ENCODE assay signal across 8 mouse cellular contexts in genomic region chr2:152925189-152925872, GRCm38 (mm10). TPM values are rescaled to one million over a fixed set of nuclear protein-coding genes. Genes with fewer than 3 reads are reported as not detected.
DNase-seq lines count a peak whose midpoint lies in the region; ATAC-seq lines count a peak whose summit lies in the region.

No protein-coding gene starts in this region.

- no peak overlapping the region for H3K9ac ChIP-seq in neural tube, embryonic 15.5 days (replicated peaks)
- no peak overlapping the region; the same call in 1 of the 2 replicates for H3K9ac ChIP-seq in lung, embryonic 15.5 days
- no peak overlapping the region for H3K9ac ChIP-seq in forebrain, embryonic 16.5 days (replicated peaks; ENCODE audit: low read depth, low read length)

- no peak overlapping the region for H3K27ac ChIP-seq in neural tube, embryonic 15.5 days (replicated peaks)
- H3K27ac ChIP-seq in lung, embryonic 15.5 days = peak overlapping the region; percentile 76
- H3K27ac ChIP-seq in forebrain, embryonic 16.5 days (ENCODE audit: low read length) = no peak overlapping the region

- no peak overlapping the region for H3K4me2 ChIP-seq in neural tube, embryonic 15.5 days
- no peak overlapping the region for H3K4me2 ChIP-seq in lung, embryonic 15.5 days
- H3K4me2 ChIP-seq in forebrain, embryonic 16.5 days (ENCODE audit: low read length) = no peak overlapping the region

- H3K9me3 ChIP-seq in neural tube, embryonic 15.5 days (replicated peaks) = no peaks in the 10 kb centered on the region
- H3K9me3 ChIP-seq in lung, embryonic 15.5 days = no peaks in the 10 kb centered on the region
- H3K9me3 ChIP-seq in forebrain, embryonic 16.5 days (ENCODE audit: control insufficient read depth, low read length) = no peaks in the 10 kb centered on the region

- H3K4me1 ChIP-seq in neural tube, embryonic 15.5 days = no peaks in the 10 kb centered on the region
- H3K4me1 ChIP-seq in lung, embryonic 15.5 days = peaks cover 33% of the 10 kb centered on the region
- H3K4me1 ChIP-seq in forebrain, embryonic 16.5 days (replicated peaks; ENCODE audit: control insufficient read depth, insufficient read depth, low read length) = peaks cover 4% of the 10 kb centered on the region

- no peak for ATAC-seq in neural tube, embryonic 15.5 days (ENCODE audit: low FRiP score)
- peak; percentile 85 for ATAC-seq in lung, embryonic 15.5 days (ENCODE audit: borderline replicate concordance, extremely low read depth, low FRiP score, low TSS enrichment)
- no peak for ATAC-seq in forebrain, embryonic 16.5 days
- ATAC-seq in erythroid progenitor cell, adult 5-6 weeks (replicated peaks; ENCODE audit: low FRiP score, poor library complexity, severe bottlenecking) = no peak

- no peaks in the 10 kb centered on the region for H3K36me3 ChIP-seq in neural tube, embryonic 15.5 days
- no peaks in the 10 kb centered on the region for H3K36me3 ChIP-seq in lung, embryonic 15.5 days
- no peaks in the 10 kb centered on the region for H3K36me3 ChIP-seq in forebrain, embryonic 16.5 days (ENCODE audit: control insufficient read depth, insufficient read depth)

- intact Hi-C loops in gastrocnemius, postnatal 36 days (cut with DNase I) = no loop called here

- DNase-seq in neural tube, embryonic 10.5 days (ENCODE audit: extremely low spot score, low spot score) = peak; percentile 68
- DNase-seq in gastrocnemius, postnatal 36 days = peak; percentile 77 to 80
- peak; percentile 56 for DNase-seq in kidney, adult 18-20 months
- DNase-seq in cerebellum, adult 8-10 months = no peak

- no peaks in the 10 kb centered on the region for H3K27me3 ChIP-seq in neural tube, embryonic 15.5 days (replicated peaks)
- H3K27me3 ChIP-seq in lung, embryonic 15.5 days = no peaks in the 10 kb centered on the region
- no peaks in the 10 kb centered on the region for H3K27me3 ChIP-seq in forebrain, embryonic 16.5 days (replicated peaks; ENCODE audit: control insufficient read depth, insufficient read depth, low read length)

- WGBS in neural tube, embryonic 15.5 days = 67% methylated on average over 11 of the region's 11 CpGs
- 29% methylated on average over 11 of the region's 11 CpGs for WGBS in lung, embryonic 15.5 days
- WGBS in forebrain, embryonic 16.5 days = 77% methylated on average over 11 of the region's 11 CpGs

- no peak overlapping the region for H3K4me3 ChIP-seq in neural tube, embryonic 15.5 days (replicated peaks)
- H3K4me3 ChIP-seq in lung, embryonic 15.5 days = no peak overlapping the region
- no peak overlapping the region for H3K4me3 ChIP-seq in forebrain, embryonic 16.5 days (replicated peaks; ENCODE audit: low read length)

RNA-seq across cellular contexts. Expression of gene Foxs1, which starts 7.7 kb away (rescaled TPM):
- polyA plus RNA-seq in neural tube, embryonic 15.5 days (2015; fragmentation: Nextera tagmentation; extraction: Ambion mirVana) = 4.0 and 4.3 TPM in 2 replicates
- 1 to 10 TPM; 1.5 to 2.2 TPM for total RNA-seq in gastrocnemius, postnatal 36 days (2021)
- polyA plus RNA-seq in lung, embryonic 15.5 days (2015; fragmentation: Nextera tagmentation; extraction: Ambion mirVana) = 7.6 and 8.6 TPM in 2 replicates
- 3.6 and 3.7 TPM in 2 replicates for polyA plus RNA-seq in forebrain, embryonic 16.5 days (2015; fragmentation: Nextera tagmentation; extraction: Ambion mirVana)
- total RNA-seq in erythroid progenitor cell, adult 5-6 weeks (2015; ENCODE audit: low replicate concordance) = not detected in 2 replicates
- total RNA-seq in erythroid progenitor cell, adult 5-6 weeks (2017; ENCODE audit: low replicate concordance) = not detected in 2 replicates

RNA-seq across cellular contexts. Expression of gene Mylk2, which starts 14.2 kb away (rescaled TPM):
- 0.08 and 0.29 TPM in 2 replicates for polyA plus RNA-seq in neural tube, embryonic 15.5 days (2015; fragmentation: Nextera tagmentation; extraction: Ambion mirVana)
- 100 to 1,000 TPM; 443 to 553 TPM for total RNA-seq in gastrocnemius, postnatal 36 days (2021)
- polyA plus RNA-seq in lung, embryonic 15.5 days (2015; fragmentation: Nextera tagmentation; extraction: Ambion mirVana) = 0.05 TPM in 2 replicates
- polyA plus RNA-seq in forebrain, embryonic 16.5 days (2015; fragmentation: Nextera tagmentation; extraction: Ambion mirVana) = not detected in 2 replicates
- total RNA-seq in erythroid progenitor cell, adult 5-6 weeks (2015; ENCODE audit: low replicate concordance) = not detected in 2 replicates
- total RNA-seq in erythroid progenitor cell, adult 5-6 weeks (2017; ENCODE audit: low replicate concordance) = not detected in 2 replicates

RNA-seq across cellular contexts. Expression of gene Dusp15, which starts 26.2 kb away (rescaled TPM):
- 10.5 and 13.5 TPM in 2 replicates for polyA plus RNA-seq in neural tube, embryonic 15.5 days (2015; fragmentation: Nextera tagmentation; extraction: Ambion mirVana)
- total RNA-seq in gastrocnemius, postnatal 36 days (2021) = 1 to 10 TPM in 1 of 2 experiments, under 1 TPM in 1; 0.20 to 1.1 TPM
- 0.13 and 0.30 TPM in 2 replicates for polyA plus RNA-seq in lung, embryonic 15.5 days (2015; fragmentation: Nextera tagmentation; extraction: Ambion mirVana)
- 6.0 and 8.6 TPM in 2 replicates for polyA plus RNA-seq in forebrain, embryonic 16.5 days (2015; fragmentation: Nextera tagmentation; extraction: Ambion mirVana)
- total RNA-seq in erythroid progenitor cell, adult 5-6 weeks (2015; ENCODE audit: low replicate concordance) = not detected in 2 replicates
- not detected in 2 replicates for total RNA-seq in erythroid progenitor cell, adult 5-6 weeks (2017; ENCODE audit: low replicate concordance)

RNA-seq across cellular contexts. Expression of gene Ttll9, which starts 37.0 kb away (rescaled TPM):
- polyA plus RNA-seq in neural tube, embryonic 15.5 days (2015; fragmentation: Nextera tagmentation; extraction: Ambion mirVana) = 8.1 and 8.7 TPM in 2 replicates
- total RNA-seq in gastrocnemius, postnatal 36 days (2021) = not detected
- 0.67 and 1.1 TPM in 2 replicates for polyA plus RNA-seq in lung, embryonic 15.5 days (2015; fragmentation: Nextera tagmentation; extraction: Ambion mirVana)
- polyA plus RNA-seq in forebrain, embryonic 16.5 days (2015; fragmentation: Nextera tagmentation; extraction: Ambion mirVana) = 2.1 and 3.5 TPM in 2 replicates
- total RNA-seq in erythroid progenitor cell, adult 5-6 weeks (2015; ENCODE audit: low replicate concordance) = not detected in 2 replicates
- total RNA-seq in erythroid progenitor cell, adult 5-6 weeks (2017; ENCODE audit: low replicate concordance) = not detected in 2 replicates
